Mouse (Mus musculus) hindbrain, postnatal 0 days (tissue): ENCODE data around the gene Slc16a10. TPM values are rescaled to one million over a fixed set of nuclear protein-coding genes. Genes with fewer than 3 reads are reported as not detected.

Experiments
- ATAC-seq: fragments of 200-750 bp; cut with Nextera tagmentation; 2 replicates; pipeline ENCODE4 v1.8.0; 2017; ENCODE audit warnings: mild to moderate bottlenecking, moderate TSS enrichment, moderate library complexity
- DNase-seq: peaks from one replicate; pipeline ENCODE4 v3.0.0-alpha.2; 2015; ENCODE audit warnings: low spot score
- H3K27ac ChIP-seq: fragments of 300-500 bp; sonication (generic); 2 replicates; pipeline ENCODE4 v1.5.1; 2014; ENCODE audit warnings: mild to moderate bottlenecking
- H3K27me3 ChIP-seq: fragments of 300-500 bp; sonication (generic); 2 replicates; pipeline ENCODE4 v1.6.1; 2014; ENCODE audit warnings: low read length, mixed read lengths; ENCODE audit not compliant: insufficient read depth
- H3K36me3 ChIP-seq: fragments of 300-500 bp; sonication (generic); 2 replicates; pipeline ENCODE4 v1.6.1; 2014; ENCODE audit warnings: low read length, mixed read lengths; ENCODE audit not compliant: insufficient read depth
- H3K4me1 ChIP-seq: fragments of 300-500 bp; sonication (generic); 2 replicates; pipeline ENCODE4 v1.6.1; 2014; ENCODE audit warnings: antibody characterized with exemption, low read length, mixed read lengths; ENCODE audit not compliant: insufficient read depth
- H3K4me2 ChIP-seq: fragments of 300-500 bp; sonication (generic); 2 replicates; pipeline ENCODE4 v1.6.1; 2014; ENCODE audit warnings: low read depth, mild to moderate bottlenecking, low read length, moderate library complexity, mixed read lengths
- H3K4me3 ChIP-seq: fragments of 300-500 bp; sonication (generic); 2 replicates; pipeline ENCODE4 v1.5.1; 2014; ENCODE audit warnings: low read length
- H3K9ac ChIP-seq: fragments of 300-500 bp; sonication (generic); replicated peaks from 2 replicates; pipeline ENCODE4 v1.6.1; 2014; ENCODE audit warnings: mild to moderate bottlenecking, low read length, moderate library complexity, mixed read lengths
- H3K9me3 ChIP-seq: fragments of 300-500 bp; sonication (generic); 2 replicates; pipeline ENCODE4 v1.6.1; 2016; ENCODE audit warnings: low read length, mixed read lengths
- CTCF ChIP-seq: IDR thresholded peaks from 2 replicates; pipeline ENCODE4 v1.5.1; 2016; ENCODE audit warnings: antibody characterized with exemption, control low read depth, low read depth
- WGBS: fragments of 180-500 bp; shearing (Covaris S2); extraction: QIAGEN DNeasy Blood & Tissue Kit; methylation state at CpG from one replicate; pipeline ENCODE4 v1.1.7; 2014; 5-methylcytosine and 5-hydroxymethylcytosine counted together
- polyA plus RNA-seq: library from polyadenylated mRNA; unstranded; fragments of >200 nt; fragmentation: Nextera tagmentation; extraction: Ambion mirVana; gene quantifications from 2 replicates; pipeline ENCODE4 v1.2.1, GENCODE M21; 2015
- total RNA-seq: library from RNA; depleted of rRNA; stranded (reverse); fragments of >200 nt; gene quantifications from 2 replicates; pipeline ENCODE4 v1.2.3, GENCODE M21; 2014

Slc16a10 gene
- total and polyA plus RNA-seq, 2 experiments from 2014 or later: 3.4 to 4.1 TPM

DNA sequence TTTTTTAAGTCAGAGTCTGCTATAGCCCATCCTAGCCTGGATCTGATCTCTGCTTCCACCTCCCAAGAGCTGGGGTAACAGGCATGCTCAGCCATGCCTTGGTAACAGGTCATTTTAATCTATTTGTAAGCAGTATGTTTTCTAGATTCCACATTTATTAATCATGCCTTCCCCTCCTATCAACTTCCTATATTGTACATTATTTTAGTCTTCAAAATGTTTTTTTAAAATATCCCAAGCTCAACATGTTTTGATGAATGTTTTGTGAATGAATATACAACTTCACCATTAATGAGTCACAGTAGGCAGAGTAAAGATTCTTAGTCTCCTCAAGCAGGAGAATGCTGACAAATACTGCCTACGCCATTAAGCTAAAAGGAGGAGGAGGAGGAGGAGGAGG, 75.0 kb downstream of the Slc16a10 start:
- ATAC-seq (no peak), DNase-seq (no peak)
- no peak overlapping the region for H3K27ac ChIP-seq
- WGBS: 43% methylated on average over 1 of the region's 1 CpGs
- no peaks in the 10 kb centered on the region for H3K4me1 ChIP-seq
- no peaks in the 10 kb centered on the region for H3K27me3 ChIP-seq
- H3K9me3 ChIP-seq: no peaks in the 10 kb centered on the region
- TF ChIP-seq CTCF: no peak
- no peak overlapping the region for H3K4me3 ChIP-seq
- no peak overlapping the region for H3K9ac ChIP-seq
- H3K36me3 ChIP-seq: no peaks in the 10 kb centered on the region
- no peak overlapping the region for H3K4me2 ChIP-seq

DNA sequence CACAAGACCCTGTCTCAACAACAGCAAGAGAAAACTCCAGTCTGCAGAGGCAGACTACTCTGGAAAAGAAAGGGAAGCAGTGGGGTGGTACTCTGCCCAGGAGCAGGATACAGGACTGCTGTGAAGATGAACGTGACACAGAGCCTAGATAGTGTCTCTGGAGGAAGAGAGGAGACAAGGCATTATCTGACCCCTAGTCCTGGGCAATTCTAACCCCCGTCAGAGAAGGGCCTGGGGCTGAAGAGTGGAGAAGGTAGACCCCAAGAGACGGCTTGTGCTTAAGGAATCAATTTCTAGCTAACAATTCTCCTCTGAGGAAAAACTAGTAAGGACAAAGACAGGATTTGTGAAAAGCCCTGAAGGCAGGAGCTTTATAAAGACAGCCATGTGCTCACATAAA, 76.7 kb downstream of the Slc16a10 start:
- H3K36me3 ChIP-seq: no peaks in the 10 kb centered on the region
- H3K9me3 ChIP-seq: no peaks in the 10 kb centered on the region
- H3K27me3 ChIP-seq: no peaks in the 10 kb centered on the region
- no peak for TF ChIP-seq CTCF
- H3K4me3 ChIP-seq: no peak overlapping the region
- H3K27ac ChIP-seq: no peak overlapping the region
- H3K4me2 ChIP-seq: no peak overlapping the region
- H3K4me1 ChIP-seq: no peaks in the 10 kb centered on the region
- ATAC-seq (no peak), DNase-seq (no peak)
- WGBS: 42% methylated on average over 3 of the region's 3 CpGs
- no peak overlapping the region for H3K9ac ChIP-seq

DNA sequence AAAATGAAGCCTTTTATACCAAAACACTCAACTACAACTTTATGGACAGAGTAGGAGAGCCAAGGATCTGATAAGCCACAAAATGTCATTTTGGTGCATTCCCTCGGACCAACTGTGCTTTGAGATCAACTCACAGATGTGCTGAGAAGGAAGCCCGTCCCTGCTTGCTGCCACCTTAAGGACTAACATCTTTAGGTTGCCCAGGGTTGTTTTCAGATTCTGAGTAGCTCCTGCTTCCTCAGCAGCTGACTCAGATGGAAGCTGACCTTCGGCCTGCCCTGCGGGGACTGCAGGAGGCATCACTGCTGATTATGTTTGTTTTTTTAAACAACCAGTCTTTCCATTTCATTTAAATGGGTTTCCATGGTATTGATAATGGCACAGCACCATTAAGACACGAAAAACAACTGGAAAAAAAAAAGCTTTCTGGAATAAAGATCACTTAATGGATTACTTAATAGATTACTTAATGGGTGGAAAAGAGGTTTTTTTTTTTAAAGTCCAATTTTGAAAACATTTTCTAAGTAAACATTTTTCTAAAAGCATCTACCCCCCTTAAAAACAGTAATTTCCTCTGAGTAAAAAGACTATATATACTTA, 78.7 kb downstream of the Slc16a10 start:
- no peak for TF ChIP-seq CTCF
- 31% methylated on average over 5 of the region's 5 CpGs for WGBS
- no peak for DNase-seq
- no peak for ATAC-seq
- H3K4me3 ChIP-seq: no peak overlapping the region
- no peak overlapping the region for H3K9ac ChIP-seq
- no peak overlapping the region for H3K4me2 ChIP-seq
- H3K36me3 ChIP-seq: no peaks in the 10 kb centered on the region
- H3K9me3 ChIP-seq: no peaks in the 10 kb centered on the region
- H3K27me3 ChIP-seq: no peaks in the 10 kb centered on the region
- H3K4me1 ChIP-seq: peaks cover 4% of the 10 kb centered on the region; the same call in 1 of the 2 replicates
- H3K27ac ChIP-seq: no peak overlapping the region

DNA sequence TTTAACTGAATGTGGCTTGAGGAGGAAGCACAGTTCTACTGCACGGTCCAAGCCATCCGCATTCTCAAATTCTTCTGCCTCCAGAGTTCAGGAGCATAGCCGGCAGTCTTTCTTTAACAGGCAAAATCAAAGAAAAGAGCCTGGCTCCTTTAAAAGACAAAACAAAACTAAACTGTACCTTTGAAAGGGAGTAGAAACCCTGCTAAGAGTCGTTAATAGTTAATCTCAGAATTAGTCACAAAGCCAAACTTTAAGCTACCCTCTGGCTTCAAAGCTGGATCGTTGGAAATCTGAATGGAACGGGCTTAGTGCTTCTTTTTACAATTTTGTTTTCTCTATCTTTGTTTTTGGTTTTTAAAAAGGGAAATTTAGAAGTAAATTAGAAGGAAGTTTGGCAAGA, 79.2 kb downstream of the Slc16a10 start:
- no peak overlapping the region for H3K9ac ChIP-seq
- H3K4me2 ChIP-seq: no peak overlapping the region
- no peak overlapping the region for H3K4me3 ChIP-seq
- no peaks in the 10 kb centered on the region for H3K27me3 ChIP-seq
- ATAC-seq (no peak), DNase-seq (no peak)
- H3K36me3 ChIP-seq: no peaks in the 10 kb centered on the region
- no peak for TF ChIP-seq CTCF
- WGBS: 38% methylated on average over 6 of the region's 6 CpGs
- no peak overlapping the region for H3K27ac ChIP-seq
- H3K9me3 ChIP-seq: no peaks in the 10 kb centered on the region
- H3K4me1 ChIP-seq: peaks cover 4% of the 10 kb centered on the region; the same call in 1 of the 2 replicates

DNA sequence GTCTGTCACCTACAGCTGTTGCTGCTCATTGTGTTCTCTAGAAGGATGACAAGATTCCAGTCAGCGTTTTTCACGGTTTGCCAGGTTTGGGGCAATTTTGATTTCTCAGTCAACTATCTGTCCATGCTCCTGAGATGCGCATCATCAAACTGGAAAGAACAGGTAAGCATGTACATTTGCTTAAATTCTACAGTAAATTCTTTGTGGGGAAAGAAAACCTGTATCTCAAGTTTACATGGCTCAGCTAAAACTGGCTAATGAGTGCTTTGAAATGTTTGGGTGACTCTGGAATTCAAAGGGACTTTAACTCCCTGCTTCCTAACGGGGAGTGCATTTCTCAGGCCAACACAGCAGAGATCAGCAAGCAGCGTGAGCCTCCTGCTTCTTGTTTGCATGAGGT, 80.1 kb downstream of the Slc16a10 start:
- Histone ChIP-seq H3K36me3 (no peaks in the 10 kb centered on the region), H3K9ac (no peak overlapping the region), H3K4me3 (no peak overlapping the region), H3K27me3 (no peaks in the 10 kb centered on the region), H3K9me3 (no peaks in the 10 kb centered on the region), H3K4me2 (no peak overlapping the region), H3K4me1 (peaks cover 4% of the 10 kb centered on the region; the same call in 1 of the 2 replicates), H3K27ac (no peak overlapping the region)
- no peak for TF ChIP-seq CTCF
- 78% methylated on average over 5 of the region's 5 CpGs for WGBS
- ATAC-seq (no peak), DNase-seq (no peak)

DNA sequence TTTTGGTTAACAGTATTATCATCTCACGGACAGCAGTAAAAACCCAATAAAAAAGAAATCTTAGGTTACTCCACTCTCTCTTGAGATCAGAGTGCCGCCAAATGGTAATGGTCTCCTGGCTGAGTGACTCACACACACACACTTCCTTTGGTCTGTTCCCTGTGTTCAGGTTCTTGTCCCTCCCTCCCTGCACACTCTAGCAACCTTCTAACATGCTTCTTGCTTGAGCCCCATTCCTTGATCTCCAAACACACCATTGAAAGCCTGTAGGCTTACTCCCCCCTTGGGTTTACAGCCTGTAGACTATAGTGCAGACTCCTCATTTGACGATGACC, 83.3 kb downstream of the Slc16a10 start:
- no peak overlapping the region for H3K27ac ChIP-seq
- no peak overlapping the region for H3K9ac ChIP-seq
- no peaks in the 10 kb centered on the region for H3K9me3 ChIP-seq
- no peaks in the 10 kb centered on the region for H3K27me3 ChIP-seq
- no peak overlapping the region for H3K4me2 ChIP-seq
- H3K36me3 ChIP-seq: no peaks in the 10 kb centered on the region
- H3K4me1 ChIP-seq: peaks cover 4% of the 10 kb centered on the region; the same call in 1 of the 2 replicates
- DNase-seq (no peak), ATAC-seq (no peak)
- WGBS: 81% methylated on average over 3 of the region's 3 CpGs
- no peak for TF ChIP-seq CTCF
- H3K4me3 ChIP-seq: no peak overlapping the region

DNA sequence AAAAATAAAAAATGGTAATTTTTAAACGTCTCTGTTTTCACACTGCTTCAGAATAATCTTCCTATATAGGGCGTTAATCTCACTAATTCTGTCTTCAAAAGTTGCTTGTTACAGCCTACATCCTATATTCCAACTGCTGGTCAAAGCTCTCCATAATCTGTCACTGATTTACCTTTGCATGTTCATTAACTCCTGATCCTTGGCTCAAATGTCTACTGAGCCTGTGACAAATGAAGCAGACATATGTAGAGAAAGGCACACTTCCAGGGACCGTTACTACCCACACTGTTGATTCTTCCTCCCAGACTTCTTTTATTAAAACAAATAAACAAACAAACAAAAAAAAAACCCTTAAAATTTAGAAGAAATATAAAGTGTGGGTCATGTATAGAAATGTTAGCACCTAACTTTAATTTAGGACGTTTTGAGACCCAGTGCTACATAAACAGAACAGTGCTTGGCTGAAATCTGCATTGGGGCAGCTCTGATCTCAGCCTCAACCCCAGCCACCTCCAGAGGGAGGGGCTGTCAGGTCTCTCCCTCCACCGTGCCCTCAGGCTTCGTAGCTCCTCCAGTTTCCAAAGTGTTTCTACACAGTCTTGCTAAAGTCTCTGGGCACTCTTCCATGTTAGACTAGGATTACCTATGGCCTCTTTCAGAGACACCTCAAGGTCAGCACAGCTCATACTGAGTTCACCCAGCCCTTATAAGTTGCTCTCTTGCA, 83.8 kb downstream of the Slc16a10 start:
- DNase-seq (no peak), ATAC-seq (no peak)
- no peak overlapping the region for H3K9ac ChIP-seq
- no peaks in the 10 kb centered on the region for H3K36me3 ChIP-seq
- no peaks in the 10 kb centered on the region for H3K9me3 ChIP-seq
- no peak overlapping the region for H3K4me2 ChIP-seq
- H3K27me3 ChIP-seq: no peaks in the 10 kb centered on the region
- no peak for TF ChIP-seq CTCF
- no peak overlapping the region for H3K27ac ChIP-seq
- H3K4me1 ChIP-seq: peaks cover 4% of the 10 kb centered on the region; the same call in 1 of the 2 replicates
- no peak overlapping the region for H3K4me3 ChIP-seq
- WGBS: 72% methylated on average over 6 of the region's 6 CpGs
